15 mouse cellular contexts compared by ENCODE assay signal in the genomic region with DNA sequence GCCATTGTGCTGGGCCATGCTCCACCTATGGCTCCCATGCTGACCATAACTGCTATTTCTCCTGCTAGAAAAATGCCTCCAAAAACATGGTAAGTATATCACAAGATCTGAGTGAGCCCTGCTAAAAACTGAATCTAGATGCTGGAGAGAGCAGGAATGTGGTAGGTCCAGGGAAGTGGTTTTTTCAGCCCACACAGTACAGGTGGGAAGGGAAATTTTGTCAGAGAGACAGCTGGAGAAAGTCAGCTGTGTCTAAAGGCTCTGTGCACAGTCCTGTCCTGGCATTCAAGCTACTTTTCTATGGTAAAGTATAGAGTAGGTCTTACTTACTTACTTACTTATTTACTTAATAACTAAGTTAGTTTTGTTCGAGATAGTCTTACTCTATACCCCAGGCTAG.
"Had no signal": no experiment of that assay in that cellular context is flagged by ENCODE, and none has a peak within 500 bp of the region (broad histone marks: within the 10 kb centered on the region; RNA-seq: fewer than 3 reads in every experiment).

No protein-coding gene starts in this region.

- DNase-seq: retina, postnatal 1 day; right cerebral cortex, adult 18-20 months; right cerebral cortex, postnatal 14 days; right cerebral cortex, postnatal 25 days; right cerebral cortex, postnatal 4 days; spleen, adult 18-20 months; thymus, adult 18-20 months; thymus, adult 2 months; thymus, postnatal 14 days; thymus, postnatal 25 days; thymus, postnatal 36 days; thymus, postnatal 4 days had no signal

- H3K4me2 ChIP-seq: neural tube, embryonic 13.5 days; neural tube, embryonic 15.5 days; stomach, embryonic 15.5 days had no signal

- H3K36me3 ChIP-seq: neural tube, embryonic 13.5 days; neural tube, embryonic 15.5 days; stomach, embryonic 15.5 days had no signal

- H3K27me3 ChIP-seq: neural tube, embryonic 13.5 days; neural tube, embryonic 15.5 days; stomach, embryonic 15.5 days had no signal

- H3K4me3 ChIP-seq: neural tube, embryonic 13.5 days; neural tube, embryonic 15.5 days; stomach, embryonic 15.5 days had no signal
